ENCODE assay signal across 15 mouse cellular contexts in genomic region chr15:7079631-7080337, GRCm38 (mm10).
"Had no signal": no experiment of that assay in that cellular context is flagged by ENCODE, and none has a peak within 500 bp of the region (broad histone marks: within the 10 kb centered on the region; RNA-seq: fewer than 3 reads in every experiment).

No protein-coding gene starts in this region.

- H3K4me3 ChIP-seq: kidney, embryonic 15.5 days; left cerebral cortex, adult 2 months; liver, embryonic 13.5 days; myocyte; neural tube, embryonic 13.5 days had no signal

- H3K4me2 ChIP-seq: kidney, embryonic 15.5 days; liver, embryonic 13.5 days; neural tube, embryonic 13.5 days had no signal

- H3K4me1 ChIP-seq: liver, embryonic 13.5 days had no signal

- DNase-seq: kidney, adult 11 months; kidney, adult 8-10 months; kidney, postnatal 14 days; kidney, postnatal 4 days; layer of hippocampus, adult 9-11 months; liver, embryonic 13.5 days; lung, adult 2 months; lung, postnatal 14 days; lung, postnatal 4 days; midbrain, embryonic 14.5 days; thymus, postnatal 25 days had no signal

- H3K9me3 ChIP-seq: kidney, embryonic 15.5 days; liver, embryonic 13.5 days; neural tube, embryonic 13.5 days had no signal

- H3K36me3 ChIP-seq: kidney, embryonic 15.5 days; liver, embryonic 13.5 days; neural tube, embryonic 13.5 days had no signal

- H3K27me3 ChIP-seq: liver, embryonic 13.5 days; neural tube, embryonic 13.5 days had no signal

- H3K27ac ChIP-seq: kidney, embryonic 15.5 days; left cerebral cortex, adult 2 months; liver, embryonic 13.5 days; neural tube, embryonic 13.5 days had no signal

- H3K9ac ChIP-seq: kidney, embryonic 15.5 days; liver, embryonic 13.5 days; neural tube, embryonic 13.5 days had no signal
